Mouse (Mus musculus): ENCODE data around the gene Pelo.

- TF ChIP-seq CTCF (IDR thresholded peaks at IDR 0.05; ENCODE audit: low read depth), result no peak
- TF ChIP-seq EP300 (IDR thresholded peaks at IDR 0.05; ENCODE audit: low read depth), result no peak
These were observed 47.3 kb downstream of the Pelo start for GRCm38 (mm10) chr13:115042652-115043051.
